Mouse (Mus musculus) adrenal gland, postnatal 10 days (tissue): ENCODE results near the gene Dgcr8. TPM values are rescaled to one million over a fixed set of nuclear protein-coding genes. Genes with fewer than 3 reads are reported as not detected.

ENCODE experiments used
- DNase-seq: peaks from one replicate; pipeline ENCODE4 v3.0.0; 2021; ENCODE audit warnings: mixed read lengths
- microRNA-seq: library from miRNA; unstranded; fragments of <30 nt; microRNA quantifications from one replicate; pipeline ENCODE4 v1.2.0, GENCODE M21; 2021
- total RNA-seq, 2 experiments: library from RNA; stranded (reverse); gene quantifications; 2 replicates each; pipeline ENCODE4 v1.2.3; 2021

The Dgcr8 gene
- total RNA-seq, 2 experiments from 2014 or later, result 26.8 to 41.9 TPM

GRCm38 (mm10) chr16:18220001-18220400, 69.0 kb downstream of the Dgcr8 start:
- DNase-seq, result peak; percentile 64

GRCm38 (mm10) chr16:18218580-18218996, 70.5 kb downstream of the Dgcr8 start:
- DNase-seq, result no peak

GRCm38 (mm10) chr16:18217579-18217978, 71.5 kb downstream of the Dgcr8 start, which contains the start of gene Ccdc188:
Gene Ccdc188, plus strand, starts transcription at chr16:18217879.
- no peak for DNase-seq

- no peak for DNase-seq
Observed at GRCm38 (mm10) chr16:18214858-18215257, 74.2 kb downstream of the Dgcr8 start.

GRCm38 (mm10) chr16:18213689-18214088, 75.4 kb downstream of the Dgcr8 start:
- no peak for DNase-seq

- peak; percentile 93 for DNase-seq
Observed at GRCm38 (mm10) chr16:18211417-18212171, 77.5 kb downstream of the Dgcr8 start.

- DNase-seq, result peak; percentile 83
Observed at GRCm38 (mm10) chr16:18210701-18211416, 78.2 kb downstream of the Dgcr8 start.

Small RNA genes lying within 50 kb of the gene (microRNA-seq; reads per million reads assigned to microRNA genes)
- gene Gm24572 (1.4 reads per million), gene Mir1306 (186 reads per million, percentile 52 among the genes with 10 or more reads in this experiment), gene Mir185 (94.2 reads per million, percentile 44 among the genes with 10 or more reads in this experiment)

Other genes with a start within 250 kb of the Dgcr8 start
- 10 to 100 TPM; 57.4 to 60.9 TPM for gene Dgcr6, start 236.4 kb downstream of the Dgcr8 start, total RNA-seq
- 10 to 100 TPM; 14.9 to 16.5 TPM for gene Prodh, start 199.0 kb downstream of the Dgcr8 start, total RNA-seq
- under 1 TPM; 0.66 to 0.94 TPM for gene Rtn4r, start 161.6 kb downstream of the Dgcr8 start, total RNA-seq
- gene Ccdc188, start 71.4 kb downstream of the Dgcr8 start, total RNA-seq, result not detected
- 10 to 100 TPM; 18.9 to 20.5 TPM for gene Zdhhc8, start 54.1 kb downstream of the Dgcr8 start, total RNA-seq
- gene Trmt2a, start 40.6 kb downstream of the Dgcr8 start, total RNA-seq, result 10 to 100 TPM; 34.2 to 46.7 TPM
- 100 to 1,000 TPM; 123 to 127 TPM for gene Ranbp1, start 40.5 kb downstream of the Dgcr8 start, total RNA-seq
- not detected for gene Gm49776, start 30.9 kb downstream of the Dgcr8 start, total RNA-seq
- gene Tango2, start 58.9 kb upstream of the Dgcr8 start, total RNA-seq, result 10 to 100 TPM; 32.8 to 37.0 TPM
- 10 to 100 TPM; 29.4 to 39.2 TPM for gene Arvcf, start 58.9 kb upstream of the Dgcr8 start, total RNA-seq
- 10 to 100 TPM; 61.5 to 62.8 TPM for gene Txnrd2, start 137.1 kb upstream of the Dgcr8 start, total RNA-seq
- 100 to 1,000 TPM; 131 to 148 TPM for gene Comt, start 137.6 kb upstream of the Dgcr8 start, total RNA-seq
- gene Gnb1l, start 209.5 kb upstream of the Dgcr8 start, total RNA-seq, result 1 to 10 TPM; 6.3 to 7.7 TPM
- 1 to 10 TPM; 4.0 to 7.1 TPM for gene Rtl10, start 209.7 kb upstream of the Dgcr8 start, total RNA-seq